Mouse (Mus musculus): ENCODE data around the gene Uchl1. TPM values are rescaled to one million over a fixed set of nuclear protein-coding genes. Genes with fewer than 3 reads are reported as not detected.

Uchl1 gene
- total RNA-seq, 2 experiments from 2014 or later: 878 to 888 TPM

DNA sequence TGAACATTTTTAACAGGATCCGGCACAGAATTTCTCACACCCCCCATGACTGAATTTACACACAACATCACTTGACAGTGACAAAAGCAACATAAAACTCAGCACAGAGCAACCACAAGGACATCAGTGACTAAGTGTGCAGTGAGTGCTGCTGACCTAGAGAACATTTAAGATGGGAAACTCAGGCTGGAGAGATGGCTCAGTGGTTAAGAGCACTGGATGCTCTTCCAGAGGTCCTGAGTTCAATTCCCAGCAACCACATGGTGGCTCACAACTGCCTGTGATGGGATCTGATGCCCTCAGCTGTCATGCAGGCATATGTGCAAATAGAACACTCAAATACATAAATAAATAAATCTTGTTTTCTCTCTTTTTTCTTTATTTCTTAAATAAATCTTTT lies 57.7 kb downstream of the Uchl1 start:
- TF ChIP-seq CTCF (IDR thresholded peaks at IDR 0.05): no peak
- no peak for DNase-seq (ENCODE audit: extremely low spot score in 1 of 2, low spot score in 2 of 2)
- intact Hi-C loops (cut with DNase I): no loop called here
- Histone ChIP-seq H3K4me3 (no peak overlapping the region), H3K27ac (no peak overlapping the region)

Other genes with a start within 250 kb of the Uchl1 start
- gene Apbb2, start 57.3 kb upstream of the Uchl1 start, total RNA-seq (2021): 10 to 100 TPM; 60.1 to 70.5 TPM
- 100 to 1,000 TPM; 121 to 127 TPM for gene Limch1, start 69.7 kb downstream of the Uchl1 start, total RNA-seq (2021)